Mouse (Mus musculus) ovary, adult 10 weeks (tissue): ENCODE results near the gene Sept1. TPM values are rescaled to one million over a fixed set of nuclear protein-coding genes. Genes with fewer than 3 reads are reported as not detected.

Experiments used
- polyA plus RNA-seq: library from polyadenylated mRNA; stranded (reverse); fragments of 350-450 nt; fragmentation: Illumina TruSeq; extraction: RNeasy Lipid Tissue Mini Kit (QIAGEN cat#74804); gene quantifications from one replicate; pipeline ENCODE4 v1.2.3, GENCODE M21; 2014

The Sept1 gene
- polyA plus RNA-seq = 1.4 TPM

GRCm38 (mm10) chr7:127232622-127233367 is at the start of gene Sept1, which contains the start of gene Zfp553:
Sept1 (minus strand) TSS chr7:127233130.
Zfp553 (plus strand) TSS chr7:127233061.

GRCm38 (mm10) chr7:127273925-127274789 is 41.2 kb upstream of the Sept1 start, which contains the start of gene Sephs2:
Sephs2 (minus strand) TSS chr7:127274055.

GRCm38 (mm10) chr7:127260309-127261111 is 27.6 kb upstream of the Sept1 start, which contains the start of gene Dctpp1:
Dctpp1 (minus strand) TSS chr7:127260709.

GRCm38 (mm10) chr7:127243870-127244657 is 11.1 kb upstream of the Sept1 start, which contains the start of gene Zfp771:
Zfp771 (plus strand) TSS chr7:127244274.

GRCm38 (mm10) chr7:127208553-127209438 is 24.1 kb downstream of the Sept1 start, which contains the start of gene Mylpf:
Mylpf (plus strand) TSS chr7:127208890.

GRCm38 (mm10) chr7:127208295-127208552 is 24.7 kb downstream of the Sept1 start, which contains the start of gene Tbc1d10b:
Tbc1d10b (minus strand) TSS chr7:127208468.

GRCm38 (mm10) chr7:127195544-127196295 is 37.2 kb downstream of the Sept1 start, which contains the start of gene Cd2bp2:
Cd2bp2 (minus strand) TSS chr7:127196050.

Other genes with a start within 250 kb of the Sept1 start
- gene Mvp, start 218.5 kb downstream of the Sept1 start, polyA plus RNA-seq = 0.46 TPM
- gene Pagr1b, start 216.6 kb downstream of the Sept1 start, polyA plus RNA-seq = not detected
- not detected for gene Pagr1a, start 215.8 kb downstream of the Sept1 start, polyA plus RNA-seq
- gene Gm42742, start 212.0 kb downstream of the Sept1 start, polyA plus RNA-seq = 0.60 TPM
- not detected for gene Prrt2, start 211.9 kb downstream of the Sept1 start, polyA plus RNA-seq
- gene Maz, start 206.1 kb downstream of the Sept1 start, polyA plus RNA-seq = 33.1 TPM
- 6.0 TPM for gene Kif22, start 190.7 kb downstream of the Sept1 start, polyA plus RNA-seq
- gene Zg16, start 145.8 kb downstream of the Sept1 start, polyA plus RNA-seq = 5.4 TPM
- 2.9 TPM for gene AI467606, start 141.8 kb downstream of the Sept1 start, polyA plus RNA-seq
- 0.71 TPM for gene Qprt, start 110.9 kb downstream of the Sept1 start, polyA plus RNA-seq
- gene Spn, start 95.3 kb downstream of the Sept1 start, polyA plus RNA-seq = 1.1 TPM
- gene Cd2bp2, start 37.1 kb downstream of the Sept1 start, polyA plus RNA-seq = 13.1 TPM
- gene Tbc1d10b, start 24.7 kb downstream of the Sept1 start, polyA plus RNA-seq = 3.0 TPM
- gene Mylpf, start 24.2 kb downstream of the Sept1 start, polyA plus RNA-seq = not detected
- gene Zfp553, start 69 bp downstream of the Sept1 start, polyA plus RNA-seq = 3.2 TPM
- gene Zfp771, start 11.1 kb upstream of the Sept1 start, polyA plus RNA-seq = not detected
- not detected for gene Dctpp1, start 27.6 kb upstream of the Sept1 start, polyA plus RNA-seq
- gene Sephs2, start 40.9 kb upstream of the Sept1 start, polyA plus RNA-seq = 23.0 TPM
- 0.68 TPM for gene Itgal, start 63.1 kb upstream of the Sept1 start, polyA plus RNA-seq
- 3.3 TPM for gene Zfp768, start 112.5 kb upstream of the Sept1 start, polyA plus RNA-seq
- 3.6 TPM for gene Zfp747, start 142.9 kb upstream of the Sept1 start, polyA plus RNA-seq
- gene 9130019O22Rik, start 154.0 kb upstream of the Sept1 start, polyA plus RNA-seq = 2.4 TPM
- 1.1 TPM for gene E430018J23Rik, start 160.5 kb upstream of the Sept1 start, polyA plus RNA-seq
- 4.1 TPM for gene Zfp764, start 173.7 kb upstream of the Sept1 start, polyA plus RNA-seq
- gene Zfp688, start 188.9 kb upstream of the Sept1 start, polyA plus RNA-seq = 0.86 TPM
- gene Zfp689, start 216.0 kb upstream of the Sept1 start, polyA plus RNA-seq = 3.1 TPM
- 18.0 TPM for gene Prr14, start 226.5 kb upstream of the Sept1 start, polyA plus RNA-seq
- gene Fbrs, start 246.1 kb upstream of the Sept1 start, polyA plus RNA-seq = 7.7 TPM